Mouse (Mus musculus): ENCODE data around the gene Sugp2. TPM values are rescaled to one million over a fixed set of nuclear protein-coding genes. Genes with fewer than 3 reads are reported as not detected.

Gene Sugp2
- 87.6 and 104 TPM in 2 replicates for polyA plus RNA-seq (2015; fragmentation: Nextera tagmentation; extraction: Ambion mirVana)

DNA sequence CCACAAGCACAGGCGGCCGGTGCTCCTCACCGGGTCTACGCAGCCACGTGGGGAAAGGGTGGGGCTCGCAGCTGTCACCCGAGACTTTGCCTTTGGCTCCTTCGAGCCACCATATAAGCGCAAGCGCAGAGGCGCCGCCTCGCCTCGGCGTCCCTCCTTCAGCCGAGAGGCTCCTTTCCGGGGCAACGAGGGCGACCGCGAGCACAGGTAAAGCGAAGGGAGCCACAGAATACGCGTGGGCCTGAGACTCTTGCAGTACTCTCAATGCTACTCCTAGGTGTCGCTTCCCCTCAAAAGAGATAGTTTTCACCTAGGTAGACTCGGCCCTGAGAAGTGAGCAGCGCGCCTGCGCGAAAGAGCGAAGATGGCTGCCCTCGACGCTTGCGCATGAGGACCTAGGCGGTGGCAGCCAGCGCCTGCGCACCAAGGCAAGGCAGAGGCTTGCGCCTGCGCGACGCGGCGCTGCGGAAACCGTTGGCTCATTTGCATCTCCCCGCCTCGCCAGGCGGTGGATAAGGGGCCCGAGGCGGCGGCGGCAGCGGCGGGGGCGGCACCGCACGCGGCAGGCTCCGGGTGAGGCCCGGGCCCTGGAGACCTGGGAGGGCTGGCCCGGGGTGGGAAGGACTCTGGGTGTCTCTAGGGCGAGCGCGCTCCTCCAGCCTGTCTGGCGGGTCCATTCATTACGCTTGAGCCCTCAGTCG is at the start of gene Sugp2, which contains the start of gene Armc6:
TSS of gene Sugp2 (plus strand) at position 147 of the 701 bp plus-strand sequence.
TSS of gene Armc6 (minus strand) at position 387 of the 701 bp plus-strand sequence.
- peak within 1 kb of the TSS; percentile 87 for H3K4me3 ChIP-seq (replicated peaks; ENCODE audit: low read length)
- H3K36me3 ChIP-seq (ENCODE audit: control insufficient read depth, insufficient read depth), result peaks cover 24% of the 10 kb centered on the region
- no peaks in the 10 kb centered on the region for H3K9me3 ChIP-seq (ENCODE audit: control insufficient read depth, low read length)
- H3K4me2 ChIP-seq (ENCODE audit: low read length), result peak within 1 kb of the TSS; percentile 75
- ATAC-seq, result peak; percentile 97
- no peaks in the 10 kb centered on the region for H3K27me3 ChIP-seq (replicated peaks; ENCODE audit: control insufficient read depth, insufficient read depth, low read length)
- WGBS, result under 1% methylated on average over 67 of the region's 67 CpGs
- H3K27ac ChIP-seq (ENCODE audit: low read length), result peak within 1 kb of the TSS; percentile 94
- peaks cover 22% of the 10 kb centered on the region for H3K4me1 ChIP-seq (replicated peaks; ENCODE audit: control insufficient read depth, insufficient read depth, low read length)
- peak within 1 kb of the TSS; percentile 93 for H3K9ac ChIP-seq (replicated peaks; ENCODE audit: low read depth, low read length)

- WGBS, result 55% methylated on average over 7 of the region's 7 CpGs
- H3K9ac ChIP-seq (replicated peaks; ENCODE audit: low read depth, low read length), result no peak overlapping the region
- no peaks in the 10 kb centered on the region for H3K27me3 ChIP-seq (replicated peaks; ENCODE audit: control insufficient read depth, insufficient read depth, low read length)
- H3K4me2 ChIP-seq (ENCODE audit: low read length), result no peak overlapping the region
- ATAC-seq, result no peak
- H3K27ac ChIP-seq (ENCODE audit: low read length), result no peak overlapping the region
- no peaks in the 10 kb centered on the region for H3K36me3 ChIP-seq (ENCODE audit: control insufficient read depth, insufficient read depth)
- H3K4me1 ChIP-seq (replicated peaks; ENCODE audit: control insufficient read depth, insufficient read depth, low read length), result no peaks in the 10 kb centered on the region
- H3K9me3 ChIP-seq (ENCODE audit: control insufficient read depth, low read length), result no peaks in the 10 kb centered on the region
- H3K4me3 ChIP-seq (replicated peaks; ENCODE audit: low read length), result no peak overlapping the region
Observed at GRCm38 (mm10) chr8:70188707-70189106, 45.3 kb upstream of the Sugp2 start.

GRCm38 (mm10) chr8:70193238-70193637 is 40.8 kb upstream of the Sugp2 start:
- WGBS, result 76% methylated on average over 5 of the region's 5 CpGs

GRCm38 (mm10) chr8:70194191-70194590 is 39.8 kb upstream of the Sugp2 start:
- 85% methylated on average over 3 of the region's 3 CpGs for WGBS
- no peaks in the 10 kb centered on the region for H3K36me3 ChIP-seq (ENCODE audit: control insufficient read depth, insufficient read depth)
- H3K27ac ChIP-seq (ENCODE audit: low read length), result no peak overlapping the region
- H3K4me1 ChIP-seq (replicated peaks; ENCODE audit: control insufficient read depth, insufficient read depth, low read length), result no peaks in the 10 kb centered on the region
- H3K4me3 ChIP-seq (replicated peaks; ENCODE audit: low read length), result no peak overlapping the region
- H3K27me3 ChIP-seq (replicated peaks; ENCODE audit: control insufficient read depth, insufficient read depth, low read length), result no peaks in the 10 kb centered on the region
- H3K9me3 ChIP-seq (ENCODE audit: control insufficient read depth, low read length), result no peaks in the 10 kb centered on the region
- no peak overlapping the region for H3K4me2 ChIP-seq (ENCODE audit: low read length)
- H3K9ac ChIP-seq (replicated peaks; ENCODE audit: low read depth, low read length), result no peak overlapping the region
- no peak for ATAC-seq

More at GRCm38 (mm10) chr8:70193238-70193637, 40.8 kb upstream of the Sugp2 start:
- H3K4me2 ChIP-seq (ENCODE audit: low read length), result no peak overlapping the region
- no peak for ATAC-seq
- H3K27me3 ChIP-seq (replicated peaks; ENCODE audit: control insufficient read depth, insufficient read depth, low read length), result no peaks in the 10 kb centered on the region
- H3K36me3 ChIP-seq (ENCODE audit: control insufficient read depth, insufficient read depth), result no peaks in the 10 kb centered on the region
- H3K4me3 ChIP-seq (replicated peaks; ENCODE audit: low read length), result no peak overlapping the region
- no peaks in the 10 kb centered on the region for H3K9me3 ChIP-seq (ENCODE audit: control insufficient read depth, low read length)
- H3K4me1 ChIP-seq (replicated peaks; ENCODE audit: control insufficient read depth, insufficient read depth, low read length), result no peaks in the 10 kb centered on the region
- no peak overlapping the region for H3K9ac ChIP-seq (replicated peaks; ENCODE audit: low read depth, low read length)
- H3K27ac ChIP-seq (ENCODE audit: low read length), result no peak overlapping the region

DNA sequence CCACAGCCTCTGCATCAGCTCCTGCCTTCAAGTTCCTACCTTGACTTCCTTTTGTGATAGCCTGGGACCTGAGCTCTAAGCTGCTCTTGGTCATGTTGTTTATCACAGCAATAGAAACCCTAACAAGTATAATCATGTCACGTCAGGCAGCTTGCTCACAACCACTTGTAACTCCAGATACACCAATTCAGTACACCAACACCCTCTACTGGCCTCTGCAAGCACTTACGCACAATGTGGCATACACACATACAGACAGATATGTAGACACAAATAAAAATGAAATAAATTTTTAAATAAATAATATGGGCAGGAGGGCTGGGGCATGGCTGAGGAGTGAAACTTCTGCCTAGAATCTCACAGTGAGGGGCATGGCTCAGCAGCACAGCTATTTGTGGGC is 38.3 kb upstream of the Sugp2 start:
- no peak for ATAC-seq
- Histone ChIP-seq H3K4me2 (ENCODE audit: low read length) (no peak overlapping the region), H3K36me3 (ENCODE audit: control insufficient read depth, insufficient read depth) (no peaks in the 10 kb centered on the region), H3K27ac (ENCODE audit: low read length) (no peak overlapping the region), H3K9ac (replicated peaks; ENCODE audit: low read depth, low read length) (no peak overlapping the region), H3K4me3 (replicated peaks; ENCODE audit: low read length) (no peak overlapping the region), H3K4me1 (replicated peaks; ENCODE audit: control insufficient read depth, insufficient read depth, low read length) (peaks cover 9% of the 10 kb centered on the region; the same call in 1 of the 2 replicates), H3K27me3 (replicated peaks; ENCODE audit: control insufficient read depth, insufficient read depth, low read length) (no peaks in the 10 kb centered on the region), H3K9me3 (ENCODE audit: control insufficient read depth, low read length) (no peaks in the 10 kb centered on the region)
- 80% methylated on average over 2 of the region's 2 CpGs for WGBS

DNA sequence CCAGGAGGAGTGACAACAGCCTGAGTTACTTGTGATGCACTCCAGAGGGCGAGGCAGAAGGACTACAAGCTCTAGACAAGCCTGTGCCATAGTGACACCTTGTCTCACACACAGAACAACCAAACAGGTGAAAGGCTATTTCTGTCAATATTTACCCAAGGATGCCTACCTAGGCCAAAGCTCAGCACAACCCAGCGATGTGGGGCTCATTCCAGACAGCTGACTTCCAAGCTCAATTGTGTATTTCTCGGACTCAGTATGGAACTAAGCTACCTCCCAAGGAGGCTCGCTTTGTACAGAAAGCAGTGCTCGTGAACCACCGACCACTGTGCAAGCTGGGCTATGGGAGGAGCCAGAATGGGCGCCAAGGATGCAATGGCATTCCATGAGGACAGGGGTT is 36.4 kb upstream of the Sugp2 start:
- Histone ChIP-seq H3K36me3 (ENCODE audit: control insufficient read depth, insufficient read depth) (no peaks in the 10 kb centered on the region), H3K4me3 (replicated peaks; ENCODE audit: low read length) (no peak overlapping the region), H3K9me3 (ENCODE audit: control insufficient read depth, low read length) (no peaks in the 10 kb centered on the region), H3K4me2 (ENCODE audit: low read length) (no peak overlapping the region), H3K4me1 (replicated peaks; ENCODE audit: control insufficient read depth, insufficient read depth, low read length) (peaks cover 9% of the 10 kb centered on the region; the same call in 1 of the 2 replicates), H3K27ac (ENCODE audit: low read length) (no peak overlapping the region), H3K27me3 (replicated peaks; ENCODE audit: control insufficient read depth, insufficient read depth, low read length) (no peaks in the 10 kb centered on the region), H3K9ac (replicated peaks; ENCODE audit: low read depth, low read length) (no peak overlapping the region)
- no peak for ATAC-seq
- 32% methylated on average over 7 of the region's 7 CpGs for WGBS

GRCm38 (mm10) chr8:70200098-70200681 is 33.8 kb upstream of the Sugp2 start:
- H3K9me3 ChIP-seq (ENCODE audit: control insufficient read depth, low read length), result no peaks in the 10 kb centered on the region
- H3K27me3 ChIP-seq (replicated peaks; ENCODE audit: control insufficient read depth, insufficient read depth, low read length), result no peaks in the 10 kb centered on the region
- H3K4me2 ChIP-seq (ENCODE audit: low read length), result no peak overlapping the region
- ATAC-seq, result peak; percentile 65
- H3K27ac ChIP-seq (ENCODE audit: low read length), result peak overlapping the region; percentile 1; the same call in 1 of the 2 replicates
- no peaks in the 10 kb centered on the region for H3K36me3 ChIP-seq (ENCODE audit: control insufficient read depth, insufficient read depth)
- 60% methylated on average over 5 of the region's 5 CpGs for WGBS
- H3K9ac ChIP-seq (replicated peaks; ENCODE audit: low read depth, low read length), result no peak overlapping the region
- H3K4me3 ChIP-seq (replicated peaks; ENCODE audit: low read length), result no peak overlapping the region
- H3K4me1 ChIP-seq (replicated peaks; ENCODE audit: control insufficient read depth, insufficient read depth, low read length), result peaks cover 9% of the 10 kb centered on the region; the same call in 1 of the 2 replicates

DNA sequence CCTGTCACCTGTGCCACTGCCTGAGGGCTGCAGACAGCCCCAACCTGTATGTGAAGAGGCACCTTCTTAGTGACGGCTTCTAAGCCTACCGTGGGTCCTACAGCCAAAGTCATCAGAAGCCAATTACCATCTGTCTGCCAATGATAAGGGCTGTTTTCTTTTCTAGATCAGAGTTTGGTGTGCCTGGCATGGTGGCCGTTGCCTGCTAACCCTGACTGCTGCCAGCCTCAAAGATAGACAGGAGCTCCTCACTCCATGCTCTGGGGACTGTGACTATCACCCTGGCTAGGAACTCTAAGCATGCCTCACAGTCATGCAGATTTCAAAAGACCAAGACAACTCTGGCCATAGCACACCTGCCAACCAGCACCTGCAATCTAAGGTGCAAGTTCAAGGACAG is 32.6 kb upstream of the Sugp2 start:
- Histone ChIP-seq H3K4me3 (replicated peaks; ENCODE audit: low read length) (no peak overlapping the region), H3K36me3 (ENCODE audit: control insufficient read depth, insufficient read depth) (no peaks in the 10 kb centered on the region), H3K27ac (ENCODE audit: low read length) (no peak overlapping the region), H3K27me3 (replicated peaks; ENCODE audit: control insufficient read depth, insufficient read depth, low read length) (no peaks in the 10 kb centered on the region), H3K9me3 (ENCODE audit: control insufficient read depth, low read length) (no peaks in the 10 kb centered on the region), H3K9ac (replicated peaks; ENCODE audit: low read depth, low read length) (no peak overlapping the region), H3K4me1 (replicated peaks; ENCODE audit: control insufficient read depth, insufficient read depth, low read length) (peaks cover 9% of the 10 kb centered on the region; the same call in 1 of the 2 replicates), H3K4me2 (ENCODE audit: low read length) (no peak overlapping the region)
- WGBS, result 94% methylated on average over 3 of the region's 3 CpGs
- ATAC-seq, result no peak

- no peak overlapping the region for H3K4me2 ChIP-seq (ENCODE audit: low read length)
- no peak overlapping the region for H3K4me3 ChIP-seq (replicated peaks; ENCODE audit: low read length)
- ATAC-seq, result no peak
- H3K4me1 ChIP-seq (replicated peaks; ENCODE audit: control insufficient read depth, insufficient read depth, low read length), result peaks cover 9% of the 10 kb centered on the region; the same call in 1 of the 2 replicates
- WGBS, result 72% methylated on average over 4 of the region's 4 CpGs
- H3K27me3 ChIP-seq (replicated peaks; ENCODE audit: control insufficient read depth, insufficient read depth, low read length), result no peaks in the 10 kb centered on the region
- H3K9ac ChIP-seq (replicated peaks; ENCODE audit: low read depth, low read length), result no peak overlapping the region
- no peaks in the 10 kb centered on the region for H3K9me3 ChIP-seq (ENCODE audit: control insufficient read depth, low read length)
- H3K27ac ChIP-seq (ENCODE audit: low read length), result no peak overlapping the region
- no peaks in the 10 kb centered on the region for H3K36me3 ChIP-seq (ENCODE audit: control insufficient read depth, insufficient read depth)
Observed at GRCm38 (mm10) chr8:70203072-70203471, 31.0 kb upstream of the Sugp2 start.
